Mouse (Mus musculus) embryo, embryonic 9.5 days (tissue): ENCODE results near the gene Tepsin.

Experiments
- DNase-seq: peaks from one replicate; pipeline ENCODE4 v3.0.0-alpha.2; 2017; ENCODE audit errors: extremely low spot score

Tepsin gene

DNA sequence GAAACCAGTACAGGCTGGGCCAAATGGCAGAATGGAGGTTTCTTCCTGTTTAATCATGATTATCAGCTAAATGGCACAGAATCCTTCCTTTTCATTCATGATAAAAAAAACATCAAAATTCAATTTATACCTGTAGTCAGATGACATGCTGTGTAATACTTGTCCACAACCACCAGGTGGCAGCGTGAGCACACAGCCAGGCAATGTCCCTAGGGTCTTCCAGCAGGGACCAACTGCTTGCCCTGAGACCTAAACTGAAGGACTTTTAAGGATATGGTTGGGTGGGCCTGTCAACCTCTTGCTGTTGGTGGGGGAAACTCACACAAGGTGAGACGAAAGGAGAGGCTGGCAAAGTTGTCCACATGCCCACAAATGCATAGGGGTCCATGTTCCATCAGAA lies 12.5 kb upstream of the Tepsin start:
- DNase-seq: peak; percentile 71

DNA sequence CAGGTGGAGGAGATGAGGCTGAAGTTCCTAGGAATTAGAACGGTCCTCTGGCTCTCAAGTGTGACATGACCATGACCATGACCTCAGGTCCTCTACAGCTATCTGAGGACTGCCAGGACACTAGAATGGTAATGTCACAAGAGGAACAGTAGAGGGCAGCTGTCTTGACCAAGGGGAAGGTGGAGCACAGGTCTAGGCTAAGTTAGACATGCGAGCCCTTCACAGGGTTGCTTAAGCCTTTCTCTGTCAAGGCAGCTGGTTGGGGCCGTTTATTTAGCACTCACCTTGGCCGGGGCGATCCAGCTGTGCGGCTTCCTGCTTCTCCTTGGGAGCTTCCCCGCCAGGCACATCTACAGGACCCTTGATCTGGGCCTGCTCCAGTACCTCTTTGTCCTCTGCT lies 12.0 kb upstream of the Tepsin start:
- DNase-seq: no peak

GRCm38 (mm10) chr11:120109558-120110210 lies 11.2 kb upstream of the Tepsin start:
- no peak for DNase-seq

DNA sequence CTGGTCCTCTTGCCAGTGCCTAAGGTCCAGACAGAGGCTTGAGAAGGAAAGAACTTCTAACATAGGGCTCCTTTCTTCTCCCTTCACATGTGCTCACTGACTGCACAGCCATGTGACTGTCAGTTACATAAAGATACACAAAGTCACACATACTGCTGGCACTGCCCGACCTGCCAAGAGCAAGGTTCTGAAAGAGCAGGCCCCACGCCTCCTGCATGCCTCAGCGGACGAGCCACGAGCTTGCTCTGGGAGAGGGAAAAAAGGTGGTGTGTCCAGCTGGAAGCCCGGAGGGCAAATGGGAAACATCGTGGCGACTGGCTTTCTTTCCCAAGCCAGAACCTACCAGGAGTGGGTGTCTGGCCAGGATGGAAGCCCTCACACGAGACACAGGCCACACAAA lies 9.3 kb upstream of the Tepsin start:
- no peak for DNase-seq

- no peak for DNase-seq
Measured at GRCm38 (mm10) chr11:120107026-120107425, 8.5 kb upstream of the Tepsin start.

- no peak for DNase-seq
Measured at GRCm38 (mm10) chr11:120103431-120103997, 5.0 kb upstream of the Tepsin start.

DNA sequence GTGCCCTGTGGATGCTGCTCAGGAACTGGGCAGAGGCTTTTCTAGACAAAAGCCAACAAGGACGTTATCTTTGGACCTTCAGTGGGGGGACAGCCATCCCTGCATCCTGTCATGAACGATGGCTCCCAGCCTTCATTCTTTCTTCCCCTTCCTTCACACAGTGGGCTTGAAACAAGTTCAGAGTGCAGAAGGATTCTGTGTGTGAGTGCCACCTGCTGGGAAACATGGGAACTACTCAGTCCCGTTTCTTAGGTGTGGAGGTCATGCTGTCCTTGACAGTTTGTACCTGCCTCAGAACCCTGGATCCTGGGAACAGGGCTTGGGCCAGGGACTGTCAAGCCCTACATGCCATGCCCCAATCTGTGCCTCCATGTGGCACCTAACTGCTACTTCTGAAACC lies 2.5 kb upstream of the Tepsin start:
- peak; percentile 75 for DNase-seq

GRCm38 (mm10) chr11:120092817-120093591 lies 5.5 kb downstream of the Tepsin start:
- no peak for DNase-seq

- DNase-seq: no peak
Measured at GRCm38 (mm10) chr11:120090661-120091060, 7.9 kb downstream of the Tepsin start.

GRCm38 (mm10) chr11:120086702-120087152 lies 11.8 kb downstream of the Tepsin start, which contains the start of gene Cep131:
Gene Cep131, minus strand, starts transcription at chr11:120086827.
- peak; percentile 98 for DNase-seq

DNA sequence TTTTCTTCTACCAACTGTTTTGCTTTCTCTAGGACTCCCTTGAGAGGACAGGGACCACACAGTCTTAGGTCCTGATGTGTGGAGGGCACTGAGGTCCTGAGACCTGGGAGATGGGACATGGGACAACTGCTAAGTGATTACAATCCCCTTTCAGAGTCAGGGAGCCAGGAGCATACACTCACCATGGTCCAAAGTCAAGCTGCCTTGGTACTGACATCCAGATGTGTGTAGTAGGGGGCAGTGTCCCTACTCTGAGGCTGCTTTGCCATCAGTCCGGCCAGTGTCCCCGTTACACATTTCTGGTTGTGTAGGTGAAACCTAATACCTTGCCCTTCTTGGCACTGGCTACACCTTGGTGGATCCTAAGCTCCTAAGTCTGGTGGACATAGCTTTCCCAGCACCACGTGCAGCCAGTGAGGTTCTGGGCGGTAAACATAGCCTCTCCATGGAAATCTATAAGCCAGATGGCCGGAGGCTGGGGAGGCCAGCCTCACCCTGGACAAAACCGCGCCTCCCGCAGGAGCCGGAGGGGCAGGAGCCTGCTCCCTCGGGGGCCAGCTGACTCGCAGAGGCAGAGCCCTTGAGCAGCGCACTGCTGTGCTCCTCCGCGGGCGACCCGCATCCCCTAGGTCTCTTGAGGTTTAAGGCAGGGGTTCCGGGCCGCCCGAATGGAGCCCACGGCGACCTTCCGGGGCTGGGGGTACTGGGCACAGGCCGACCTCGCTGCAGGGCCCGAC lies 12.5 kb downstream of the Tepsin start:
- DNase-seq: no peak

- DNase-seq: no peak
Measured at GRCm38 (mm10) chr11:120080282-120080681, 18.2 kb downstream of the Tepsin start.

- DNase-seq: no peak
Measured at GRCm38 (mm10) chr11:120076191-120076590, 22.3 kb downstream of the Tepsin start.

GRCm38 (mm10) chr11:120072986-120073647 lies 25.4 kb downstream of the Tepsin start:
- no peak for DNase-seq

GRCm38 (mm10) chr11:120071731-120072320 lies 26.7 kb downstream of the Tepsin start:
- no peak for DNase-seq

DNA sequence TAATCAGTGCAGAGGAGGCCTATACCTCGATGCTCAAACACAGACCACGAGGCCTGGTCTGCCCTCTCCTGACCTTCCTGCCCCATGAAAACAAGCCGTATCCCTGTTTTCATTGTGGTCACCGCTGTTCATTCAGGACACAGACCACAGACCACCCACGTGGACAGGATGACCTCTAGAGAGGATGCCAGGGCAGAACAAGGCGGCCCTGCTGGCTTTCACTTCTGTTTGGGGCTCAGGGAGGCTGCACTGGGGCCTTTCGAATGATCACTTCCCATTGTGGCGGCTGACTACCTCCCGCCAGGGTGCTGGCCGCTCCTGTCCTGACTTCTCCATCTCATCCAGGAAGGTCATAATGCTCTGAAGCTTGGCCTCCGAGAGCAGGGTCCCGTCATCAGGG lies 27.5 kb downstream of the Tepsin start:
- peak; percentile 39 for DNase-seq

DNA sequence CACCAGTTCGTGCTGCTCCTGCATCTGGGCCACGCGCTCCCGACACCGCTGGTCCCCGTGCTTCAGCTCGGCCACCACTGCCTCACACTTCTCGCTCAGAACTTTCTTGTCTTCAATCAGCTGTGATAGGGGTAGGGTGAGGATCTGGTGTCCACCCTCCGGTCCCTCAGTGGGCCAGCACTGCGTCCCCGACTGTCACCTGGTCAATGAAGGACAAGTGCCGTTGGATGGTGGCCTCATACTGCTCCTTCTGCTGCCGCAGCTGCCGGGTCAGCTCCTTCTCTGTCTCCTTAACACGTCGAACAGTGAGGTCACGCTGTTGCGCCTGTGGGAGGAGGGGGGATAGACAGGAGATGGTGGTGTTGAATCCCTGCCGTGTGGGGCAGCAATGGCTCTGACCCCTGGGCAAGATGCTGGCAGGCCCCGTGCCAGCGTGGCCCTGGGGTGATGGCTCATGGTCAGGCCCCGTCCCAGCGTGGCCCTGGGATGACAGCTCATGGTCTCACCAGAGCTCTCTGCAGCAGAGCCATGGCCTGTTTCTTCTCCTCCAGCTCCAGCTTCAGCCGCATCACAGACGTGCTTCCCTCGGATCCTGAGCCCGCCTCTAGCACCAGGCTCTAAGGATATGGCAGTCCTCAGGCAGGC lies 28.1 kb downstream of the Tepsin start:
- DNase-seq: no peak

GRCm38 (mm10) chr11:120069261-120069660 lies 29.3 kb downstream of the Tepsin start:
- peak; percentile 53 for DNase-seq

GRCm38 (mm10) chr11:120067834-120068233 lies 30.7 kb downstream of the Tepsin start:
- no peak for DNase-seq

DNA sequence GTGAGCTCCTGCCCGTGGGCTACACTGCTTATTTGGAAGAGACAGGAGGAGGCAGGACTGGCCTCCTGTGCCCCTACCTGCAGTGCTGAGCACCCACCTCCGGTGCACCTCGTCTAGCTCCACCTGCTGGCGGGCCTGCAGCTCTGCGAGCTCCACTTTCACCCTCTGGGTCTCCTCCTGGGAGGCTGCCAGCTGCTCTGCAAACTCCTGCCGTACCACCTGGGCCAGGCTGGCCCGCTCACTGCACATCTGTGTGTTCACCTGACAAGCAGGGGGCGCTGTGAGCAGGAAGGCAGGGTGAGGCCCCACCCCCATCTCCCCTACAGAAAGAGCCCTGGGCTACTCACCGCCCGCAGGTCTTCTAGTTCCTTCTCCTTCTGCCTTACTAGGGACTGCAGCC lies 33.2 kb downstream of the Tepsin start:
- DNase-seq: no peak

DNA sequence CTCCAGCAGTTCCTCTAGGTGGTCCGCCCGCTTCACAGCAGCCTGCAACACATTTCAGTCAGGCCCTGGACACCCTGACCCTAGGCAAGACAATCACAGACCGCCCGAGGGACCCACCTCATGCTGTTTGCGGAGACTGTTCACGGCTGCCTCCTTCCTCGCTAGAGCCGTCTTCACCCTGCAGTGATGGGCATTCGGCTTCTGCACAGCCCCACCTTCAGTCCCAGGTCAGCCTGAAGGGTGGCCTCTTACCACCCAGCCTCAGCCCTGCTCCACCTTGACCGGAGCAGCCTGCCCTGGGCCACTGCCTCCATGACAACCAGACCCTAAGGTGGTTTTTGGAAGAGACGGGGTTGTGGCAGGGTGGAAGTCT lies 33.9 kb downstream of the Tepsin start:
- DNase-seq: no peak
